Mouse (Mus musculus) megakaryocyte, embryonic 14.5 days (primary cell): ENCODE results near the gene Iqck.

Experiments
- FLI1 ChIP-seq: IDR thresholded peaks from 2 replicates; pipeline ENCODE4 v1.6.1; 2012; ENCODE audit warnings: low read length, inconsistent platforms, mixed read lengths
- GATA1 ChIP-seq: IDR thresholded peaks from 3 replicates; pipeline ENCODE4 v1.6.1; 2012; ENCODE audit warnings: mixed read lengths, low read length, inconsistent platforms, borderline replicate concordance

DNA sequence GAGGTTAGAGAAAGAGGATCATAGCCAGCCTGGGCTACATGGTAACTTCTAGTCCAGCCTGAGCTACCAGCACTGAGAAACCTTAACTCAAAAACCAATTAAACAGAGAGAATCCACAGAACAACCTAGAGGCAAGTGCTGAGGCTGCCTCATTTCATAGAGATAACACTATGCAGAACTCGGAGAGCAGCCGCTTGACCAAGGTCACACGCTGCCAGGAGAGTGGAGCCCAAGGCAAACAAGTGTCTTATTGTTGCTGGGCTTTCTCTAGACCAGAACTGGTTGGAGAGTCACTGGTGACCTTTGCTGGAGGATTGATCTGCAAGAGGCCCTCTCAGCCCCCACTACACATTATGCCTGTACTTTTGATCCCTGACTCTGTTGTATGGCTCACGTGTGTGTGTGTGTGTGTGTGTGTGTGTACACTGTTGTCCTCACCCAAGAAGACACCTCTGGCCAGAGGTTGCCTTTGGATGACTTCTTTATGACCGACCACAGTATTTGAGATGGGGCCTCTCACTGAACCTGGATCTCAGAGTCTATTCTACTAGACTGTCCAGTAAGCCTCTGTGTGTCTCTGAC lies 133.8 kb downstream of the Iqck start:
- no peak for TF ChIP-seq GATA1
- no peak for TF ChIP-seq FLI1
